Mouse (Mus musculus) thymus, postnatal 0 days (tissue): ENCODE results near the gene Gm49337. TPM values are rescaled to one million over a fixed set of nuclear protein-coding genes. Genes with fewer than 3 reads are reported as not detected.
A peak's percentile ranks its signal among the peaks of the same experiment; 100 is the strongest.

ENCODE experiments used
- DNase-seq: peaks from one replicate; pipeline ENCODE4 v3.0.0-alpha.2; 2015; ENCODE audit warnings: low spot score
- polyA plus RNA-seq: library from polyadenylated mRNA; unstranded; fragments of >200 nt; fragmentation: Nextera tagmentation; extraction: Ambion mirVana; gene quantifications from 2 replicates; pipeline ENCODE4 v1.2.1, GENCODE M21; 2015

The Gm49337 gene
- polyA plus RNA-seq: not detected in 2 replicates

DNA sequence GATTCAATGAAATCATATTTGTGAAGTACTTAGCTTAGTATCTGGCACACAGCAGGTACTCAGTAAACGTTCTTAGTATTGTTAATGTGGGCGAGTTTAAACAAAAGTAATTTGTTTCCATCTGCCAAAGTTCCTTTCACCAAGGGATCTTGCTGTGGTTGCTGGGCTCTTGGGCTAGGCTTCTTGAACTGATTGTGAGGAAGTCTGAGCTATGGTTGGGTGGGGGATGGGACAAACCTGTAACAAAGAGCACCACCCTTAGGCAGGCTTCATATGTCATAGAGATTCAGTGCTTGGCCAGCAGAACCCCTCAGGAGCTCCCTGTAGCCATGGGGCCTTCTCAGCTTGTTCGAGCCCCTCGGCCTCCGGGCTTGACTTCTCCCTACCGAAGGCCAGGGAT, at the start of gene Gm49337, which contains the start of gene 1700042G07Rik:
Gene Gm49337, plus strand, starts transcription at position 313 of the 400 bp plus-strand sequence.
Gene 1700042G07Rik, plus strand, starts transcription at position 301 of the 400 bp plus-strand sequence.
- no peak for DNase-seq

DNA sequence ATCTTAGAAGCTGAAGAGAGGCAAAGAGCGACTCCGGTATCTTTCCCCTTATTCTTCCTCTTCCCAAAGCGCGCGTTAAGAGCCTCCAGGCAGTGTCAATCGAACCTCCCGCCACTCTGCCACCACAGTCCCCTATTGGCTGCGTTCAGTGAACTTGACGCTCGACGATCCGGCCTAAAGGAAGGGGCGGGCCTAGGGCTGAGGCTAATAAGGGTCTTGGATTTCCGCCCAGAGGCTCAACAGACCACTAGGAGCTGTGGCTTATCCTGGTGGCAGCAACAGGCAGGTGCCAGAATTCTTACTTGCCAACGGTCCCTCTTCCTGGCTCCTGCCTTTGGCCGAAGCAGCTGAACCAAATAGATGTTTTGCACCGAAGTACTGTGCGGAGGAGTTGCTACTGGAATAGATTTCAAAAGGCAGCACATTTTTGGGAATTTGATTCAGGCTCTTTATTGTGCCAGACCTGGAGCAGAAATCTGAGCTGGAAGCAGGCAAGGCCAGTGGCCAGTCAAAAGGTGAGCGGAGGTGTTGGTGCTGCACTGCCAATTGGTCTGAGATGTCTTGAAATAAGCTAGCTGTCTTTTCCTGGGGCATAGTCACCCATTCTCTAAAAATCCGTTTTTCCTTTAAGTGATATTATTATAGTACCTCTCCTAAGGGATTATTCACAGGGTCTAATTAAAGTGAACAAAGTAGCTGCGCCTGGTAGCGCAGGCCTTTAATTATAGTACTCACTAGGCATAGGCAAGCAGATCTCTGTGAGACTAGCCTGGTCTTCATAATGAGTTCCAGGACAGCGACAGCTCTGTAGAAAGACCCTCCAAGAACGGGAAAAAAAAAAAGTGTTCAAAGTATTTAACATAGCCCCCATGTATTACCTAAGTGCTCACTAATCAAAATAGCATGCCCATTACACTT, 49.3 kb upstream of the Gm49337 start, which contains the start of the genes Rad54l and Pomgnt1:
Gene Rad54l, minus strand, starts transcription at position 89 of the 918 bp plus-strand sequence.
Gene Pomgnt1, plus strand, starts transcription at position 239 of the 918 bp plus-strand sequence.
- peak; percentile 78 for DNase-seq

DNA sequence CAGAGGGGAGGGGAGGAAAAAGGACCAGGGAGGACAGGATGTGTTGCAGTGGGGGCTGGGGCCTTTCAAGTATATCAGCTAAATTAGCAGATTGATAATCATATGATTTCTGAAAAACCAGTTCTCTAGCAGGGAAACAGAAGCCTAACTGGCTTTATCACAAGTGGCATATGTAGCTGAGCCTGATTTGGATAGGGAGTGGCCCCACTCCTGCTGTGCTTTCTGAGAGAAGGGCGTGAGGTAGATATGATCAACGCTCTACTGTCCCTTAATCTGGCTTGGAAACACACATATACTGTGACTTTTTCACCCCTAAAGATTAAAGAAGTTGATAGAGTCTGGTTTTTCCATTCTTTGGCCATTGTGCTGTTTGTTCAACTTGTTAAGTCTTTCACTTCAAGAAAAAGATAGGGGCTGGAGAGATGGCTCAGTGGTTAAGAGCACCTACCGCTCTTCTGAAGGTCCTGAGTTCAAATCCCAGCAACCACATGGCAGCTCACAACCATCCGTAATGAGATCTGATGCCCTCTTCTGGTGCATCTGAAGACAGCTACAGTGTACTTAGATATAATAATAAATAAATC, 47.3 kb upstream of the Gm49337 start:
- DNase-seq: no peak

- no peak for DNase-seq
These were observed 45.2 kb upstream of the Gm49337 start for GRCm38 (mm10) chr4:116127956-116128355.

GRCm38 (mm10) chr4:116133126-116133525, 40.1 kb upstream of the Gm49337 start:
- no peak for DNase-seq

DNA sequence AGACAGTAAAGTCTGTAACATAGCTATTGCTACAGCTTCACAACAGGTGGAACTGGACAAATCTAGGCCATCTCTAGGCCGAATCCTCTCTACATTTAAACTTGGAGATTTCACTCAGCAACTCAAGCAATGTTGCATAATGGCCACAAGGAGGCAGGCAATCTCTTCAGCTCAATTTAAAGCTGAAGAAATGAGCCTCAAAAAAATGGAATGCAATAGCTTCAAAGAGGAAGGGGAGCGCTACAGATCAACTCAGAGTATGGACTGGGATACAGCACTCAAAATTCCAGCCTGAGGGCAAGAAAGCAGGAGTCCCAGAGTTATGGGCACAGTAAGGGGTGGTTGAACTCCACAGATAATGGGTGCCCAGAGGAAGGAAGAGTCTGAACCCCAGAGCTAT, 38.2 kb upstream of the Gm49337 start:
- DNase-seq: peak; percentile 59

GRCm38 (mm10) chr4:116137421-116137996, 35.7 kb upstream of the Gm49337 start:
- DNase-seq: no peak

DNA sequence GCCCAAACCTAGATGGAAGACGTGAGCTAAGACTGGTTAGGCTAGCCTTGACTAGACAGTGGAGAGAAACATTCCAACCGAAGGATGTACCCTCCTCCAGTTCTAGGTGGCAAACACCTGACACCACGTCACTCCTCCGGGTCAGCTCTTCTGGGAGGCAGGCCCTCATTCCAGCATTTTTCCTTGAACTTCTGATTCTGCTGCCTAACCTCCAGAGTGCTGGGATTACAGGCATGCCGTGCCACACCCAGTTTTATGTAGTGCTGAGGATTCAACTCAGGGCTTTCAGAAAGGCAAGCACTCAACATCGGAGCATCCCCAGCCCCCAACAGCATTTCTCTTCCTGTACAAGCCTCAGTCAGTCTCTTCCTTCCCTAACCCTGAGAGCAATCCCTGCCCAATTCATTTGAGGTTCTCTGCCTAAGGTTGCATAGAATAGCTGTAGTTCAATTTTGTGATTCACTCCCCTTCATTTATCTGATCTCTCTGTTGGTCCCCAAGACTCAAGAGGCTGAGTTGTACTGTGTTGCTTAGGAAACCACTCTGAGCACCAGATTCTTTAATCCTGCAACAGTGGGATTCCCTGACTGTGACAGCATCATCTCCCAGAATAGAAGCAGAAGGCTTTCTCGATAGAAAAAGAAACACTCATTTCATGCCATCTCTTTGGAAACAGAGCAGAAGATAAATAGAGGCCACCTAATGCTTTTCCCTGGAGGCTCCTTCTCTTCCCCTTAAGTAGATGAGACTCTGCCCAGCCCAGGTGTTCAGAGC, 32.2 kb upstream of the Gm49337 start:
- no peak for DNase-seq

DNA sequence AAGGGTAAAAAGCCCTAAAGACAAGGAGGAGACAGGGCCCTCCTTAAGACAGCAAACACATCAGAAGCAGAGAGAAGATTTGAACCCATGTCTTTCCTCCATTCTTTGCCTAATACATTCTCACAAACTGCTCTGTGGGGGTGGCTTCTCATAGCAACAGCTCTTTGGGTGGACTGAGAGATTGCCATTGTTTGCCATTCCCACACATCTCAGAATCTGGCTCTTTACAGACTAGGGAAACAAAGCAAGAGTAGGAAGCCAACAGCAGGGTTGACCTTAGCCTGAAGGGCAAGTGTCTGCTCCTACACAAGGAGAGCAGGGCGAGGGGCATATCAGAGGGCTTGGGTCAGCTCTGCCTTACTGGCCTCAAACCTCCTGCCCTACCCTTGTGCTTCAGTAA, 31.4 kb upstream of the Gm49337 start:
- no peak for DNase-seq

GRCm38 (mm10) chr4:116142269-116142668, 30.9 kb upstream of the Gm49337 start:
- no peak for DNase-seq

DNA sequence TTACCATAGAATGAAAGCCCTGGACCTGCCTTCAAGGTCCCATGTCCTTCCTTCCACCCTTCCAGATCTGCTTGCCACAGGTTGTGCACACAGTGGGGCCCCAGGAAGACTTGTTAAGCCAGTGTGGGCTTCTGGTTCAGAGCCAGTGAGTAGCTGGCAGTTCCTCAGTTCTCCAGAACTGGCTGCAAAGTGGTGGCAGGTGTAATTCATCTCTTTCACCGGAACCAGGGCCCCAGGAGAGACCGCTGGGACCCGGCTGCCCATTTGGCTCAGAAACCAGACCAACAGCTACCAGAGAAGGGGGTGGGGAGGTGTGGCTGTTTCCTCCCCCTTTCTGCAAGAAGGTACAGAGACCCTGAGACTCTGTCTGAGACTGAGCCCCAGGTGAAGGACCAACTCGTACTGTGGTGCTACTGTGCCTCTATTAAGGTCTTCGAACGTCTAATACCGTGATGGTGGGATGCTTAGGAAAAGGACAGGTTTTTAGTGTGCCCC, 29.8 kb upstream of the Gm49337 start:
- DNase-seq: no peak

GRCm38 (mm10) chr4:116143891-116144717, 29.1 kb upstream of the Gm49337 start:
- DNase-seq: peak; percentile 54

DNA sequence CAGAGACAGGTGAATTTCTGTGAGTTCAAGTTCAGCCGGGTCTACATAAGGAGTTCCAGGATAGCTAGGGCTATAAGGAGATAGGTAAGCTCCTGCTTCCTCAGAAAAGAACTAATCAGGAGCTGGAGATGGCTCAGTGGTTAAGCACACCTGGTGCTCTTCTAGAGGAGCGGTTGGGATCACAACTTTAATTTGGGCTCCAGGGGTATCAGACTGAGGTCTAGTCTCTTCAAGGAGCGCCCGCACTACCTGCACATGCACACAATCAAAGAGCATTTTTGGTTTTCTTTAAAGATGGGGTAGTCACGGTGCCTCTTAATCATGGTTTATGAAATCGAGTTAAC, 23.4 kb upstream of the Gm49337 start:
- no peak for DNase-seq

- peak; percentile 61 for DNase-seq
These were observed 22.9 kb upstream of the Gm49337 start for GRCm38 (mm10) chr4:116150156-116150861.

GRCm38 (mm10) chr4:116150862-116151221, 22.3 kb upstream of the Gm49337 start:
- no peak for DNase-seq

- no peak for DNase-seq
These were observed 21.9 kb upstream of the Gm49337 start, which contains the start of gene Lurap1 for GRCm38 (mm10) chr4:116151238-116151637. Lurap1 (minus strand) TSS chr4:116151338.

DNA sequence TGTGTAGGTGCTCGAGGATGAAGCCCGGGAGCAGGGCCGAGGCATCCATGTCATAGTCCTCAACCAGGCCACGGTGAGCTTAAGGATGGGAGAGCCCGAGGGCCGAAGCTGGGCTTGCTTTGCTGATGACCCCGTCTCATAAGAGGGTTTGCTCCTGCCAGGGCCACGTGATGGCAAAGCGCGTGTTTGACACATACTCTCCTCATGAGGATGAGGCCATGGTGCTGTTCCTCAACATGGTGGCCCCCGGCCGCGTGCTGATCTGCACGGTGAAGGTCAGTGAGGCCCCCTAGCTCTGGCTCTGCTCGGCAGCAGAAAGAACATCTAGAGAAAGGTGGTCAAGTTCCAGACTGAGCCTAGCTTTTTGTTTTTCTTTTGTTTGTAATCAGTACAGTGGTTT, 20.5 kb upstream of the Gm49337 start:
- DNase-seq: no peak

DNA sequence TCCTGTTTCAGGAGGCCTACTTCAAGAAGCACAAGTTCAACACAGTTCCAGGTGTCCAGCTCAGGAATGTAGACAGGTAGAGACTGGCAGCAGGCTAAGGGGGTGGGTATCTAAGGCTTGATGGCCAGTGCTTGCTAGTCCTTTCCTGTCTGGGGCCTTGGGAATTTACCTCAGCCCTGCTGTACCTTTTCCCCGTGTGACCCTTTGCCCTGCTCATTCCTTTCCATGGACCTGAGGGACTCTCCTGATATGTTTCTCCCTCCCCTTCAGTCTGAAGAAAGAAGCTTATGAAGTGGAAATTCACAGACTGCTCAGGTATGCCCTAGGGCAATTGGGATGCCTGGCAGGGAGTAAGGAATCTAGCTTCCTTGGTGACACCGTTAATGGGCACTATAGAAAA, 15.3 kb upstream of the Gm49337 start:
- no peak for DNase-seq

DNA sequence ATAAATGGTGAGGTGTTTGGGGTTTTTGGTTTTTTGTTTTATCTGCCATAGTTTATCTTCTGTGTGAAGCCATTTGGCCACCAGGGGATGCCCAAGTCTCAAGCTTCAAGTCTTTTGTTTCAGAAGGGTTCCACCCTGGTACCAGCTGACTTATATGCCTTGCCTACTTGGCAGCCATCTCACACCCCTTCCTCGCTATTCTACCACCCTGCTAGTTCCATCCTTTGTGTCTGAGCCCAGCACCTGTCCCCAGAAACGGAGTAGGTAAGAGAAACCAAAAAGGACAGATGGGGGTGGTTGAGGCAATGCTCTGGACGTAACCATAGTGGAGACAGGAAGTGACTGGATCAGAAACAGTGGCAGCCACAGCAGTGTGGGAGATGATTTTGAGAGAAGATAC, 13.3 kb upstream of the Gm49337 start:
- peak; percentile 77 for DNase-seq

GRCm38 (mm10) chr4:116160769-116161168, 12.4 kb upstream of the Gm49337 start:
- no peak for DNase-seq
